Mouse (Mus musculus) MEL (cell line): Measurements from ENCODE around the gene Nanos2. TPM values are rescaled to one million over a fixed set of nuclear protein-coding genes. Genes with fewer than 3 reads are reported as not detected.

Source experiments
- DNase-seq: peaks from one replicate; pipeline ENCODE4 v3.0.0; 2011; ENCODE audit warnings: low read depth, low spot score
- H3K27ac ChIP-seq: 2 replicates; pipeline ENCODE4 v1.5.1; 2012; ENCODE audit warnings: low read depth, mild to moderate bottlenecking, control low read depth, low read length, moderate library complexity; ENCODE audit not compliant: control insufficient read depth
- H3K27me3 ChIP-seq, 2 experiments: fragments of 150-350 bp in 1 of 2; sonication (generic) in 1 of 2; 2 replicates each; pipeline ENCODE4 v1.6.1; 2012; ENCODE audit warnings: low read length in 2 of 2, mild to moderate bottlenecking in 2 of 2, improper control_type of control experiment in 1 of 2, moderate library complexity in 1 of 2; ENCODE audit not compliant: insufficient read depth in 2 of 2, control insufficient read depth in 1 of 2
- H3K36me3 ChIP-seq, 2 experiments: 2 replicates each; pipeline ENCODE4 v1.6.1; 2012 to 2014; ENCODE audit warnings: low read length in 2 of 2, improper control_type of control experiment in 1 of 2, inconsistent platforms in 1 of 2, mild to moderate bottlenecking in 1 of 2; ENCODE audit not compliant: insufficient read depth in 2 of 2, control insufficient read depth in 1 of 2
- H3K4me1 ChIP-seq, 2 experiments: fragments of 150-350 bp in 1 of 2; sonication (generic) in 1 of 2; 2 replicates each; pipeline ENCODE4 v1.6.1; 2012; ENCODE audit warnings: low read length in 2 of 2, improper control_type of control experiment in 1 of 2, mild to moderate bottlenecking in 1 of 2; ENCODE audit not compliant: insufficient read depth in 2 of 2, control insufficient read depth in 1 of 2
- H3K4me3 ChIP-seq, 2 experiments: fragments of 150-350 bp in 1 of 2; sonication (generic) in 1 of 2; 2 replicates each; pipeline ENCODE4 v1.5.1; 2012; ENCODE audit warnings: low read depth in 2 of 2, low read length in 2 of 2, mild to moderate bottlenecking in 2 of 2, moderate library complexity in 2 of 2, control low read depth in 1 of 2, improper control_type of control experiment in 1 of 2; ENCODE audit not compliant: control insufficient read depth in 1 of 2, insufficient read depth in 1 of 2
- H3K79me2 ChIP-seq: 2 replicates; pipeline ENCODE4 v1.6.1; 2012; ENCODE audit warnings: mild to moderate bottlenecking, low read length, moderate library complexity; ENCODE audit not compliant: control insufficient read depth, poor library complexity, insufficient read depth
- H3K9ac ChIP-seq: 2 replicates; pipeline ENCODE4 v1.6.1; 2012; ENCODE audit warnings: low read depth, mild to moderate bottlenecking, control low read depth, low read length, moderate library complexity; ENCODE audit not compliant: control insufficient read depth, poor library complexity, severe bottlenecking
- H3K9me3 ChIP-seq: fragments of 150-350 bp; sonication (generic); replicated peaks from 2 replicates; pipeline ENCODE4 v1.6.1; 2012; ENCODE audit warnings: mild to moderate bottlenecking, low read length, improper control_type of control experiment, moderate library complexity; ENCODE audit not compliant: insufficient read depth
- BHLHE40 ChIP-seq: IDR thresholded peaks from 2 replicates; pipeline ENCODE4 v1.6.1; 2012; ENCODE audit warnings: low read depth, mild to moderate bottlenecking, inconsistent platforms, low read length, improper control_type of control experiment, borderline replicate concordance
- CHD2 ChIP-seq: IDR thresholded peaks from 2 replicates; pipeline ENCODE4 v1.6.1; 2011; ENCODE audit warnings: low read length, improper control_type of control experiment
- CTCF ChIP-seq, 3 experiments: IDR thresholded peaks in 2 of 3; conservative IDR thresholded peaks in 1 of 3; 2 replicates each; pipeline ENCODE4 v1.5.1; 2011 to 2012; ENCODE audit warnings: low read length in 3 of 3, low read depth in 2 of 3, mild to moderate bottlenecking in 2 of 3, improper control_type of control experiment in 1 of 3, inconsistent platforms in 1 of 3, mixed read lengths in 1 of 3, moderate library complexity in 1 of 3; ENCODE audit not compliant: control insufficient read depth in 1 of 3, insufficient read depth in 1 of 3, poor library complexity in 1 of 3, severe bottlenecking in 1 of 3
- E2F4 ChIP-seq: IDR thresholded peaks from 2 replicates; pipeline ENCODE4 v1.6.1; 2011; ENCODE audit warnings: low read depth, low read length, improper control_type of control experiment, borderline replicate concordance
- ELF1 ChIP-seq: IDR thresholded peaks from 2 replicates; pipeline ENCODE4 v1.6.1; 2014; ENCODE audit warnings: low read depth, mild to moderate bottlenecking, inconsistent platforms, low read length, improper control_type of control experiment, moderate library complexity
- EP300 ChIP-seq, 2 experiments: IDR thresholded peaks; 2 replicates each; pipeline ENCODE4 v1.6.1; 2011; ENCODE audit warnings: improper control_type of control experiment in 2 of 2, low read length in 2 of 2, low read depth in 1 of 2, mild to moderate bottlenecking in 1 of 2
- HCFC1 ChIP-seq: IDR thresholded peaks from 2 replicates; pipeline ENCODE4 v1.6.1; 2012; ENCODE audit warnings: low read depth, mild to moderate bottlenecking, inconsistent platforms, low read length, improper control_type of control experiment, moderate library complexity
- KAT2A ChIP-seq: conservative IDR thresholded peaks from 2 replicates; pipeline ENCODE4 v1.6.1; 2012; ENCODE audit warnings: low read depth, low read length, improper control_type of control experiment, inconsistent platforms
- MAFK ChIP-seq: IDR thresholded peaks from 2 replicates; pipeline ENCODE4 v1.6.1; 2011; ENCODE audit warnings: low read depth, mild to moderate bottlenecking, low read length, improper control_type of control experiment, borderline replicate concordance
- MAX ChIP-seq: IDR thresholded peaks from 2 replicates; pipeline ENCODE4 v1.6.1; 2011; ENCODE audit warnings: low read length, improper control_type of control experiment
- MXI1 ChIP-seq: IDR thresholded peaks from 2 replicates; pipeline ENCODE4 v1.6.1; 2011; ENCODE audit warnings: mild to moderate bottlenecking, low read depth, low read length, improper control_type of control experiment
- MYC ChIP-seq: IDR thresholded peaks from 2 replicates; pipeline ENCODE4 v1.6.1; 2011; ENCODE audit warnings: low read depth, mild to moderate bottlenecking, low read length, improper control_type of control experiment, moderate library complexity
- NELFE ChIP-seq: IDR thresholded peaks from 2 replicates; pipeline ENCODE4 v1.6.1; 2011; ENCODE audit warnings: low read depth, low read length, improper control_type of control experiment
- NRF1 ChIP-seq: IDR thresholded peaks from 2 replicates; pipeline ENCODE4 v1.6.1; 2014; ENCODE audit warnings: low read depth, mild to moderate bottlenecking, inconsistent platforms, low read length, improper control_type of control experiment, moderate library complexity; ENCODE audit not compliant: poor library complexity, insufficient read depth, severe bottlenecking
- POLR2A ChIP-seq, 2 experiments: IDR thresholded peaks; 2 replicates each; pipeline ENCODE4 v1.6.1; 2011 to 2012; ENCODE audit warnings: low read length in 2 of 2, mild to moderate bottlenecking in 2 of 2, control low read depth in 1 of 2, improper control_type of control experiment in 1 of 2, low read depth in 1 of 2, moderate library complexity in 1 of 2; ENCODE audit not compliant: control insufficient read depth in 1 of 2, insufficient read depth in 1 of 2, poor library complexity in 1 of 2
- POLR2AphosphoS2 ChIP-seq: IDR thresholded peaks from 2 replicates; pipeline ENCODE4 v1.6.1; 2011; ENCODE audit warnings: low read length, improper control_type of control experiment
- RCOR1 ChIP-seq: IDR thresholded peaks from 2 replicates; pipeline ENCODE4 v1.6.1; 2012; ENCODE audit warnings: low read depth, mild to moderate bottlenecking, inconsistent platforms, low read length, improper control_type of control experiment
- SIN3A ChIP-seq: IDR thresholded peaks from 2 replicates; pipeline ENCODE4 v1.6.1; 2012; ENCODE audit warnings: low read length, improper control_type of control experiment, inconsistent platforms
- SMC3 ChIP-seq: IDR thresholded peaks from 2 replicates; pipeline ENCODE4 v1.6.1; 2011; ENCODE audit warnings: low read depth, low read length, improper control_type of control experiment
- TAL1 ChIP-seq: IDR thresholded peaks from 2 replicates; pipeline ENCODE4 v1.6.1; 2012; ENCODE audit warnings: mild to moderate bottlenecking, inconsistent platforms, low read length, moderate library complexity, mixed read lengths
- TBP ChIP-seq: IDR thresholded peaks from 2 replicates; pipeline ENCODE4 v1.8.0; 2011; ENCODE audit warnings: low read depth, low read length, improper control_type of control experiment
- TCF12 ChIP-seq: IDR thresholded peaks from 2 replicates; pipeline ENCODE4 v1.6.1; 2014; ENCODE audit warnings: low read depth, mild to moderate bottlenecking, inconsistent platforms, low read length, improper control_type of control experiment, moderate library complexity
- USF2 ChIP-seq, 2 experiments: IDR thresholded peaks; 2 replicates each; pipeline ENCODE4 v1.6.1; 2011 to 2012; ENCODE audit warnings: improper control_type of control experiment in 2 of 2, low read length in 2 of 2, borderline replicate concordance in 1 of 2, inconsistent platforms in 1 of 2, low read depth in 1 of 2, mild to moderate bottlenecking in 1 of 2; ENCODE audit not compliant: insufficient read depth in 1 of 2
- ZC3H11A ChIP-seq: IDR thresholded peaks from 2 replicates; pipeline ENCODE4 v1.6.1; 2012; ENCODE audit warnings: low read depth, mild to moderate bottlenecking, inconsistent platforms, low read length, improper control_type of control experiment
- ZKSCAN1 ChIP-seq: IDR thresholded peaks from 2 replicates; pipeline ENCODE4 v1.6.1; 2012; ENCODE audit warnings: low read depth, mild to moderate bottlenecking, inconsistent platforms, low read length, improper control_type of control experiment, moderate library complexity
- ZMIZ1 ChIP-seq: IDR thresholded peaks from 2 replicates; pipeline ENCODE4 v1.6.1; 2012; ENCODE audit warnings: low read depth, mild to moderate bottlenecking, inconsistent platforms, low read length, improper control_type of control experiment, moderate library complexity
- ZNF384 ChIP-seq: IDR thresholded peaks from 2 replicates; pipeline ENCODE4 v1.6.1; 2012; ENCODE audit warnings: low read depth, mild to moderate bottlenecking, inconsistent platforms, low read length, improper control_type of control experiment
- polyA plus RNA-seq, 2 experiments: library from polyadenylated mRNA; stranded (reverse) in 1 of 2; unstranded in 1 of 2; fragments of >175 nt in 1 of 2; fragments of >200 nt in 1 of 2; gene quantifications; 2 replicates each; pipeline versions ENCODE4 v1.2.1 to v1.2.4; 2012; ENCODE audit warnings: low replicate concordance in 2 of 2, low read depth in 1 of 2; ENCODE audit not compliant: insufficient read length in 2 of 2, insufficient read depth in 1 of 2, missing spikeins in 1 of 2
- total RNA-seq: library from RNA; depleted of rRNA; stranded (reverse); fragments of 300-350 nt; gene quantifications from 2 replicates; pipeline ENCODE4 v1.2.3, GENCODE M21; 2012

Nanos2 gene
- total and polyA plus RNA-seq, 3 experiments: not detected

DNA sequence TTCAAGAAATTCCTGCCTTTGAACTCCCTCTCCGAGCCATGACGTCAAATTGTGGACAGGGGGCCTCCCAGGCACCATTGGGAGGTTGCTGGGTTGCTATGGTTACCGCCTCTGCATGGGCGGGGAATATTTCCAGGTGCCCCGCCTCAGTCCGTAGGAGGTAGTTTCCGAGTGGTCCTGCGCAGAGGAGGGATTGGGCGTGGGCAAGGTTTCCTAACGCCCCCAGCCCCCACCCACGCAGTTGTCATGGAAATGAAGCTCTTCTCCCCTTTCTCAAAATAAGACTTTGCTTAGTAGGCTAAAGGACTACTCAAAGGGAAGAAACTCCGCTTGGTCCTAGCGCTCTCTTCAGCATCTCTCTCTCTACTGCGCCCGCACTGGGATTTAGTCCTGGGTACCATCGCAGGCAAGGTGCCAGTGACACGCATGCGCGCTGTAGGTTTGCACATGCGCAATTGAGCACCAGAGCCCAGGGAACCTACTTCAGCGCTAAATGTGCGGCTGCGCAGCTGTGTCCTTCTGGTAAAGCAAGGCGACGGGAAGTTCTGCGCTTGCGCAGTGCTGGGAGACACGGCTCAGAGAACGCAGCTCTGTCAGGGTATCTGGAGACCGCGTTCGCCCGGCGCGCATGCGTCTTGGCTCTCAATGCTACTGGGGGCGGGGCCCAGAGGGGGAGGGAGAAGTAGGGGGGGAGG is 3.5 kb downstream of the Nanos2 start, which contains the start of gene Mypop:
TSS of gene Mypop (plus strand) at position 645 of the 695 bp plus-strand sequence.
- peak within 1 kb of the TSS; percentile 34 for H3K27ac ChIP-seq
- peak within 1 kb of the TSS; percentile 53 for H3K9ac ChIP-seq
- no peaks in the 10 kb centered on the region for H3K79me2 ChIP-seq
- H3K4me3 ChIP-seq: peak within 1 kb of the TSS; percentile 45 to 47
- no peaks in the 10 kb centered on the region for H3K9me3 ChIP-seq
- TF ChIP-seq ELF1 (peak; percentile 39; the same call in 1 of the 2 replicates), ZNF384 (no peak), KAT2A (no peak; the same call in 1 of the 2 replicates), ZMIZ1 (0 out of 2 replicates have a peak, but pooled peaks have one; percentile 49), NRF1 (peak; percentile 91), POLR2A (IDR thresholded peaks at IDR 0.05; ENCODE audit: control insufficient read depth in 1 of 2, insufficient read depth in 1 of 2, low read depth in 1 of 2, low read length in 2 of 2, poor library complexity in 1 of 2) (peak; percentile 30 to 67; a peak in 2 of 4 replicates), POLR2AphosphoS2 (peak; percentile 98), MAX (0 out of 2 replicates have a peak, but pooled peaks have one; percentile 22), CHD2 (peak; percentile 48; the same call in 1 of the 2 replicates), ZKSCAN1 (0 out of 2 replicates have a peak, but pooled peaks have one; percentile 32), BHLHE40 (no peak), E2F4 (no peak), USF2 (IDR thresholded peaks at IDR 0.05; ENCODE audit: borderline replicate concordance in 1 of 2, insufficient read depth in 1 of 2, low read depth in 1 of 2, low read length in 2 of 2) (no peak), MXI1 (0 out of 2 replicates have a peak, but pooled peaks have one; percentile 38), MAFK (no peak), ZC3H11A (no peak), RCOR1 (peak; percentile 33; the same call in 1 of the 2 replicates), NELFE (peak; percentile 78), SMC3 (no peak), HCFC1 (peak; percentile 86), CTCF (IDR thresholded peaks at IDR 0.05 in 2 of 3, conservative IDR thresholded peaks at IDR 0.05 in 1 of 3; ENCODE audit: control insufficient read depth in 1 of 3, insufficient read depth in 1 of 3, low read depth in 2 of 3, low read length in 3 of 3, poor library complexity in 1 of 3, severe bottlenecking in 1 of 3) (no peak), MYC (no peak), TAL1 (no peak), EP300 (IDR thresholded peaks at IDR 0.05; ENCODE audit: low read depth in 1 of 2, low read length in 2 of 2) (no peak), SIN3A (peak; percentile 26; the same call in 1 of the 2 replicates), TBP (0 out of 2 replicates have a peak, but pooled peaks have one; percentile 11), TCF12 (no peak)
- peaks cover 2 to 21% of the 10 kb centered on the region in 2 experiments; a peak in 3 of 4 replicates for H3K4me1 ChIP-seq
- DNase-seq: peak; percentile 100
- peaks cover 0 to 7% of the 10 kb centered on the region in 2 experiments; a peak in 2 of 4 replicates for H3K36me3 ChIP-seq
- H3K27me3 ChIP-seq: no peaks in the 10 kb centered on the region
